Mouse (Mus musculus) urinary bladder, postnatal 36 days (tissue): ENCODE measurements around the gene Slc5a5.
A peak's percentile ranks its signal among the peaks of the same experiment; 100 is the strongest.

Source experiments
- DNase-seq, 2 experiments: peaks; one replicate each; pipeline ENCODE4 v3.0.0; 2022; ENCODE audit warnings: low spot score in 2 of 2, mixed read lengths in 1 of 2

Gene Slc5a5

DNA sequence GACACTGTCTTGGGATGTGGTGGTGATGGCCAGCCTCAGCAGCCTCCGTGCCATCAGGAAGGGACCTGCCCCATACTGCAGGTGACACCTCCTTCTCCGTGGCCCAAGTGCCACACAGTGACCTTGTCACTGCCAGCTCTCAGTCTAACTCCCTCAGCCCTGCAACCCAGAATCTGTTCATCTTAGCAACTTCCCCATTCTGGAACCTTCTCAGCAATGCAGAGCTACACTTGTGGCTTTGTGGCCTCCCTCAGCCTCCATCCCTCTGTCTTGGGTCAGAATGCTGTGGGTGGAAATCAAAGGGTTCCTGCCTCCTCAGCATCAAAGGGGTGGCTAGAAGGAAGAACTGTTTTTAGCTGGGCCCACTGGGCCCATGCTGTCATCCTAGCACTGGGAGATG lies 38.7 kb downstream of the Slc5a5 start:
- no peak for DNase-seq

GRCm38 (mm10) chr8:70852595-70853231 lies 39.8 kb downstream of the Slc5a5 start:
- no peak for DNase-seq

GRCm38 (mm10) chr8:70851837-70852236 lies 40.7 kb downstream of the Slc5a5 start:
- DNase-seq: no peak

- DNase-seq: no peak
Observed at GRCm38 (mm10) chr8:70850947-70851346, 41.6 kb downstream of the Slc5a5 start.

GRCm38 (mm10) chr8:70850132-70850845 lies 42.3 kb downstream of the Slc5a5 start:
- DNase-seq: no peak

DNA sequence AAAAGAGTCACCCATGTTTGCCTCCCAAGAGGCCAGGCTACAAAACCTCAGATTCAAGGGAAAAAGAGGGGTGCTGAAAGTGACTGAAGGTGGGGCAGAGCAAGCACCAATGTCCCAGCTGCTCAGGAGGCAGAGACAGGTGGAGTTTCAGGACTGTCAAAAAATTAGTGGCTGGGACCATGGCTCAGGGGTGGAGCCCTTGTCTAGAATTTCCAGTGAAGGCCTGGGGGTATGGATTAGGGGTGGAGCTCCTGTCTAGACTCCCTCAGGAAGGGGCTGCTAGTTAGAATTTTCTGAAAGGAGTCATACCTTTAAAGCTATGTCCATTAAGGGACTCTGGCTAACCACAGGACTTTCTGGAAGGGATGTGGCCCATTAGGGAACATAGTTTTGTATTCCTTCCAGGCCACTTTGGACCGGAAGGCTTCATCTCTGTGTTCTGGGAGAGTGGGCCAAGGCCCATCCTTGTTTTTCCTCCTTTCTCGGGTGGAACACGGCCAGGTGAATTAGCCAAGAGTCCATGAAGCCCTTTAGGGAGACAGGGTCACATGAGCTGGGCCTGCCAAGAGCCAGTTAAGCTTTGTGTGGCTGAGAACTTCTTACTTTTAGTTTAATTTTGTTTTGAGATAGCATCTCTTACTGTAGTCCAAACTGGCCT lies 43.1 kb downstream of the Slc5a5 start:
- peak in 1 of 2 experiments; percentile 74 for DNase-seq

DNA sequence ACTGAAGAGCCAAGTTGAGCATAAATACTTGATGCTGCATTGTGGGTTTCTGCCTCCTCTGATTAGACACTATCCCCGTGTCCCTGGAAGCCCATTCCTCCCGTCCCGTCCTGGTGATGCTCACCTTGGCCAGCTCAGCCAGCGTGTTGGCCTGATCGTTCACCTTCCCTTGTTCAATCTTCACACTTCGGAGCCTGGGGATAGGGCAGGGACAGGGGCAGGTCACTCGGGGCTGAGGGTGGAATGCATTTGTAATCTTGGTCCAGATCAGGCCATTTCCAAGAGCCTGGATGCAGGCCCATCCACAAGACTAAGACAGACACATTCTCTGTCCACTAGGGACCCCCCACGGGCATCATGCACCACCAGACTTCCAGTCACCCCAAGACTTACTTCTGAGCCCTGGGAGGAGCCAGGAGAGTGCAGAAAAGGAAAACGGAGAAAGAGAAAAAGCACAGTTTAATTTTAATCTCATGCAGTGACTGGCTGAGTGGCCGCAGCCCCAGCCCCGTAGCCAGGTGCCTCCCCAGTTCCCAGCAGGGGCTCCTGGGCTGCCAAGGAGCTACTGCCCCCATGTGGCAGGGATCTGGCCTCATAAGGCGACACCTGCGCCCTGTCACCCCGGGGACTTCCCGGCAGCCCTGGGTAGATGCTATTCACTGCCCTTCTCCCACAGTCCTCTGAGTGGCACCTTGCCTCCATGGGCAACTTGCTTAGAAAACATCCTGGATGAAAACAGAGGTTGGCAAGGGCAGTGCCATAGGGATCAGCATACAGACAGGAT lies 46.0 kb downstream of the Slc5a5 start:
- DNase-seq: no peak

GRCm38 (mm10) chr8:70845108-70845507 lies 47.4 kb downstream of the Slc5a5 start:
- DNase-seq: no peak

DNA sequence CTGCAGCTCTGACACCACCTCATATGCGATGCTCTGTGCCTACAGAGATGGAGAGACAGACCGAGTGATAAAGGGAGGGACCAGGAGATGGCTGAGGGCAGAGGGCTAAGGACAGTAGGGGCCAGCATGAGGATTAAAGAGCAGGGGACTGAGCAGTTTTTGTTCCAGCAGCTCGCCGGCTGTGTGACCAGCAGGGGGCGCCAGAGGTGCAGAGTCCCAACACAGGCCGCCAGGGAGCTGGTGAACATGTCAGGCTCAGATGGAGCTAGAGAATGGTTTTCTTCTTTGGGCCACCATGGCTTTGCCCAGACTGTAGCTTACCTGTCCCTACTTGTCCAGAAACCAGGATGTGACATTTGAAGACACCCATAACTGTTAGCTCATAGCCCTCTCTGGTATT lies 48.0 kb downstream of the Slc5a5 start:
- peak; percentile 81 to 87 for DNase-seq

DNA sequence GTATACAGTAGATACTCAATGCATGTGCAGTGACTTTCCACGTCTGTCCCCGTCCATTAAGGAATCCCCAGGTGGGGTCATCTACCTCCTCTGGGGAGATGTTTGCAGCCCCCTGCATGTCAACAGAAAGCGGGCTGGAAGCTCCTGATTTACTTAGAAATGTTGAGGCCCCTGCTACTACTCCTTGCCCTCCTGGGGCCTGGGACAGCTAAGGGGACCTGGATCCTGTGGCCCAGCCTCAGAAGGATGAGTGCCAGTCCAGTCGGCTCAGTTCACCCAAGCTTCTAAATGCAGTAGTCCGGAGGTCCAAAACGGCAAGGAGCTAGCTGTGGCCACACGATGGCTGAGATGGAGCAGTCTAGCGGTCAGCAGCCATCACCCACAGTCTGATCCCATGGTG lies 48.6 kb downstream of the Slc5a5 start:
- DNase-seq: no peak

DNA sequence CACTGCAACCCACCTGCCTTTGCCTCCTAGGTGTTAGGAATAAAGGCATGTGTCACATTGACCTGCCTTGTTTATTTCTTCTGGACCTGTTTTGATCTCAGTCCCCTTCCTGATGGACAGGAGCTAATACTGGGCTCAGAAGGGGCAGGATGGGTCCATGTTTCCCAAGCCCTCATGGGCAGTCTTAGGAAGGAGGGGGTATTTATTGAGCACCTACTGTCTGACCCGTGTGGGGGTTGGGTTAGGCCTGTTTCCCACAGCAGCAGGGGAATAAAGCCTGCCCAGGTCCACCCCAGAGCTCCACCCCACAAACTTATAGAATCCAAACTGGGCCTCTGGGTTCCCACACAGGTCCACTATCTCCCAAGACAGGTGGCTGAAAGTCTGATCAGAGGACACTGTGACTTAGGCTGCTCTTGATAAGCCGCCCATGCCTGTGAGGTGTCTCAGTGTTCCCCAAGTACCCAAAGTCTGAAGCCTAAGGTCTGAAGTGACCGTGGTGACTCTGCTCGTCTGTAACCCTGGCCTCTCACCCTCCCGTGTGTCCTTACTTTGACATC lies 49.3 kb downstream of the Slc5a5 start:
- no peak for DNase-seq

DNA sequence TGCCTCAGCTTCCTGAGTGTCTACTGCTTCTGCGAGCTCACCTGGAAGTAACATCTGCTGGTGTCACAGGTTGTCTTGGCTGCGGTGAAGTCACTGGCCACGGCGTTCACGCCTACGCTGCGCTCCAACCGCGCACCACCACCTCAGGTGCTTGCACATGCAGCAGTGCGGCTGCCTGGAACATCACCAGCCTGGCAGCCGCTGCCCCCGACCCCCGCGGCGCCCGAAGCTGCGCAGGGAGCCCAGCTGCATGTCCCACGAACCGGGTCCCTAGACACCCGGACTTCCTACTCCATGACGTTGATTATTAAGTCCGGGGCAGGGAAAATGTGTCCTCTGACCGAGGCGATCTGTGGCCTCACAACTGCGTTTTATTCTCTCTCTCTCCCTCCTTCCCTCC lies 50.1 kb downstream of the Slc5a5 start:
- DNase-seq: no peak

- peak; percentile 87 to 90 for DNase-seq
Observed at GRCm38 (mm10) chr8:70841147-70842072, 51.1 kb downstream of the Slc5a5 start.

GRCm38 (mm10) chr8:70840590-70840989 lies 52.0 kb downstream of the Slc5a5 start:
- DNase-seq: no peak

- DNase-seq: peak; percentile 97 to 99
Observed at GRCm38 (mm10) chr8:70839408-70840351, 52.9 kb downstream of the Slc5a5 start, which contains the start of gene Arrdc2. Arrdc2 (minus strand) TSS chr8:70839720.

DNA sequence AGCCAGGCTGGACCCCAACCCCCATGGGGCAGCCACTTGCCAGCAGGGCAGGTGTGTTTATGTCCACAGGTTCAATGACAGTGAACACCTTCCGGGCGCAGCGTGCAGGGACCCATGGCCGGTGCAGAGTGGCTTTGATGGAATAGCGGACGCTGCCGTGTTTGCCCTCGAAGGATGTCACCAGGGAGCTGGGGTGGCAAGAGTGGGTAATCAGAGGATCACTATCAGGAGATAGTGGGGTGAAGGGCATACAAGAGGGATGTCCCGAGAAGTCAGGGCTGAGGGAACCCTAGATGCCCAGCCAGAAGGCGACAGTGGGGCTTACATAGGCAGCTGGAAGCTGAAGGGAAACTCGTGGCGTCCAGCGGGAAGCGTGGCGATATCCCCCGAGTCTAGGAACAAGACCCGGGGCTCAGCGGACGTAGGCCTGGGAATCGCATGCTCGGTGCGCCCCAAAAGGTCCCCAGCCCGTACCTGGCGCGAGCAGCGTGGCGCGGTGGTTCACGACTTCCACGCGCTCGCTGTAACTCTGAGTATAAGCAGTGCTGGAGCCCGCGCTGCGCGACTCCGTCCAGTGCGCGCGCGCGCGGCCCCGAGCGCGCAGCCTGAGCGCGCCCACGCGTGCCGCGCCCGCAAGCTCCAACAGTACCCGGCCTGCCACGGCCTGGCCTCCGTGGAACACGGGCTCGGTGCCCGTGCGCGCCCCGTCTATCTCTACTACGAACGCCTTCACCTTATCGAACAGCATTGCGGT lies 53.7 kb downstream of the Slc5a5 start:
- no peak for DNase-seq

DNA sequence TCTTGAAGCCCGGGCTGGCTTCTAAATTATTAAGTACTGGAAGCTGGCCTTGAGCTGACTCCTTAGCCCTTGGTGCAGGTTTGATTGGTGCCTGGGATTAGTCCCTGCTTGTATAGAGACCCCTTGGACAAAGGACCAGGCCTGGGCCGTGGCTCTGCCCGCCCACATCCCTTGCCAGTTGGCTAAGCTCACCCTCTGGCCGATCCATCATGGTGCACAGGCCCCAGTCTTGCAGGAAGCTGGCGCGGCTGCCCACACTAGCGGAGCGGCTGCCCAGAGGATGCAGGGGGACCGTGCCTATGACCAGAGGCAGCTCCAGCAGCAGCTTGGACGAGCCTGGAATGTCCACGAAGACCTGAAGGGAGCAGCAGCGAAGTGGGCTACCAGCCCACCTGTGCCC lies 55.9 kb downstream of the Slc5a5 start:
- DNase-seq: no peak

DNA sequence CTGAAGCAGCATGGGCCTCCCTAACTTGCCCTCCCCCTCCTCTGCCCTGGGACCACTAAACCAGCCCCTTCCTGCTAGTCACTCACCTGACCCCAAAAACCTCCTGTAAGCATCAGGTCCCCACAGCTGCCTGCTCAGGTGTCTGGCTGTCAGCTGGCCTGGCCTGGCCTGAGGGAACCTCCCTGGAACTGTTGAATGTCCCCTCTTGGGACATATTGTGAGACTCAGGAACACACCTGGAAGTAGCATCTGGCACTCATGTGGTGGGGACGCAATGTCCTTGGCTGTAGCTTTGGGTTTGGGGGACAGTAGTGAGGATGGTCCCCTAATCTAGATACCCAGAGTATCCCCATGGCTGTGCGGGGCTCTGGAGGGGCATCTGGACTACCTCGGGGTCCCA lies 58.5 kb downstream of the Slc5a5 start:
- no peak for DNase-seq

DNA sequence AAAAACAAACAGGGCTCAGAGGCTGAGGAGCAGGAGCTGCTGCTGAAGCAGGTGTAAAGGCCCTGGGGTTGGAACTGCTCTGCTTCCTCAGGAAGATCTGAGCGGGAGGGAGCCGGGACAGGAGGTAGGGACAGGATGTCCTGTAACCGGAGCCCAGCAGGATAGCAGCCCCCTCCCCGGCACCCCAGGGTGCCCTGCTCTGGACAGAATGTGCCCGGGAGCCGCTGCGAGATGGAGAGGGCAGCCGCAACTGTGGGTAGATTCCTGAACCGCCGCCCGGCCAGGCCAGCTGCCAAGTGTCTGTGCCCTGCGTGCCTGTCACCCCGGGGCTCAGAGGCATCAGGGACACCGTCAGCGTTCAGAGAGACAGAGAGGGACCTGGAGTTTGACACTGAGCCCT lies 59.0 kb downstream of the Slc5a5 start:
- DNase-seq: peak in 1 of 2 experiments; percentile 54
